Mouse (Mus musculus) heart, postnatal 0 days (tissue): ENCODE measurements around the gene Acot9.

Experiments used
- CTCF ChIP-seq: IDR thresholded peaks from 2 replicates; pipeline ENCODE4 v1.5.1; 2016; ENCODE audit warnings: antibody characterized with exemption, control low read depth, low read depth
- EP300 ChIP-seq: IDR thresholded peaks from 2 replicates; pipeline ENCODE4 v1.6.1; 2016; ENCODE audit warnings: antibody characterized with exemption, low read depth

- TF ChIP-seq EP300 (no peak), CTCF (no peak)
These were observed 47.7 kb upstream of the Acot9 start for GRCm38 (mm10) chrX:155214291-155215136.
